Mouse (Mus musculus) liver, adult 2 months (tissue): ENCODE results near the gene Nrxn2.

Source experiments
- CTCF ChIP-seq: fragments of 200-500 bp; IDR thresholded peaks from 2 replicates; pipeline ENCODE4 v1.5.1; 2011; ENCODE audit warnings: low read depth, low read length, control low read depth
- POLR2A ChIP-seq: fragments of 200-500 bp; IDR thresholded peaks from 2 replicates; pipeline ENCODE4 v1.6.1; 2011; ENCODE audit warnings: low read length, control low read depth; ENCODE audit not compliant: insufficient read depth; ENCODE audit errors: extremely low read depth

DNA sequence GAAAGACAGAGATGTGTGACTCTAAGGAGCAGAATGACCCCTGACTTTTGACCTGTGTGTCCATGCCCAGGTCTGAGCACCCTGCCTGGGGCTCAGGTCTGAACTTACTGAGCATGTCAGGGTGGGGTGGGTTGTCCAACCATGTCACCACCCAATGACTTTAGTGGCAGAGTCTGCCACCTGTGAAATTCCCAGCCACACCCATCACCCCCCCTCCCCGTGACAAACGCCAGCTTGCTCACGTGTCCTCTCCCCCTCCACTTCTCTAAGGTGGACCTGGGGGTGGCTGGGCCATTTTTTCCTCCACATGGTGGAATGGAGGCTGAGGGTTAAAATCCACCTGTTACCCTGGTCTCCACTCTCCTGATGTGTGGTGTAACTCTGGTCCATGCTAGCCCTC, 117.7 kb downstream of the Nrxn2 start:
- TF ChIP-seq POLR2A (no peak), CTCF (no peak)
